Mouse (Mus musculus) kidney, embryonic 15.5 days (tissue): ENCODE measurements around the gene Acer1. TPM values are rescaled to one million over a fixed set of nuclear protein-coding genes. Genes with fewer than 3 reads are reported as not detected.

Source experiments
- ATAC-seq: fragments of 200-750 bp; cut with Nextera tagmentation; replicated peaks from 2 replicates; pipeline ENCODE4 v1.8.0; 2017; ENCODE audit warnings: moderate TSS enrichment; ENCODE audit not compliant: low FRiP score
- H3K27ac ChIP-seq: fragments of 300-500 bp; sonication (generic); 2 replicates; pipeline ENCODE4 v1.5.1; 2015; ENCODE audit warnings: mild to moderate bottlenecking, inconsistent platforms
- H3K27me3 ChIP-seq: fragments of 300-500 bp; sonication (generic); 2 replicates; pipeline ENCODE4 v1.6.1; 2015; ENCODE audit warnings: inconsistent platforms
- H3K36me3 ChIP-seq: fragments of 300-500 bp; sonication (generic); 2 replicates; pipeline ENCODE4 v1.6.1; 2015; ENCODE audit warnings: inconsistent platforms
- H3K4me1 ChIP-seq: fragments of 300-500 bp; sonication (generic); 2 replicates; pipeline ENCODE4 v1.6.1; 2015; ENCODE audit warnings: inconsistent platforms
- H3K4me2 ChIP-seq: fragments of 300-500 bp; sonication (generic); 2 replicates; pipeline ENCODE4 v1.6.1; 2015; ENCODE audit warnings: moderate library complexity, mild to moderate bottlenecking, inconsistent platforms
- H3K4me3 ChIP-seq: fragments of 300-500 bp; sonication (generic); replicated peaks from 2 replicates; pipeline ENCODE4 v1.5.1; 2015; ENCODE audit warnings: mild to moderate bottlenecking, inconsistent platforms
- H3K9ac ChIP-seq: fragments of 300-500 bp; sonication (generic); 2 replicates; pipeline ENCODE4 v1.6.1; 2015; ENCODE audit warnings: mild to moderate bottlenecking, inconsistent platforms
- H3K9me3 ChIP-seq: fragments of 300-500 bp; sonication (generic); replicated peaks from 2 replicates; pipeline ENCODE4 v1.6.1; 2016; ENCODE audit warnings: inconsistent platforms
- WGBS: fragments of 180-500 bp; shearing (Covaris S2); methylation state at CpG from one replicate; pipeline ENCODE4 v1.1.7; 2015; ENCODE audit warnings: mixed read lengths; 5-methylcytosine and 5-hydroxymethylcytosine counted together
- polyA plus RNA-seq: library from polyadenylated mRNA; unstranded; fragments of >200 nt; fragmentation: Nextera tagmentation; extraction: Ambion mirVana; gene quantifications from 2 replicates; pipeline ENCODE4 v1.2.1, GENCODE M21; 2015

Acer1 gene
- polyA plus RNA-seq, 1 experiment from 2014 or later: not detected

- Histone ChIP-seq H3K9me3 (no peaks in the 10 kb centered on the region), H3K27ac (no peak overlapping the region), H3K4me1 (peaks cover 9% of the 10 kb centered on the region), H3K36me3 (no peaks in the 10 kb centered on the region), H3K4me3 (no peak overlapping the region), H3K4me2 (no peak overlapping the region), H3K9ac (no peak overlapping the region), H3K27me3 (no peaks in the 10 kb centered on the region)
- WGBS: 83% methylated on average over 3 of the region's 3 CpGs
- no peak for ATAC-seq
These were observed 4.3 kb upstream of the Acer1 start for GRCm38 (mm10) chr17:56986105-56986805.

- Histone ChIP-seq H3K27me3 (no peaks in the 10 kb centered on the region), H3K4me3 (no peak overlapping the region), H3K27ac (no peak overlapping the region), H3K36me3 (no peaks in the 10 kb centered on the region), H3K4me2 (no peak overlapping the region), H3K9me3 (no peaks in the 10 kb centered on the region), H3K4me1 (peaks cover 3% of the 10 kb centered on the region), H3K9ac (no peak overlapping the region)
- ATAC-seq: no peak
- WGBS: 72% methylated on average over 3 of the region's 3 CpGs
These were observed 3.7 kb upstream of the Acer1 start for GRCm38 (mm10) chr17:56985656-56986055.

GRCm38 (mm10) chr17:56984886-56985285 lies 3.0 kb upstream of the Acer1 start:
- Histone ChIP-seq H3K9me3 (no peaks in the 10 kb centered on the region), H3K36me3 (no peaks in the 10 kb centered on the region), H3K4me3 (no peak overlapping the region), H3K9ac (no peak overlapping the region), H3K4me1 (0 out of 2 replicates have a peak, but pooled peaks cover 2% of the 10 kb centered on the region), H3K27me3 (no peaks in the 10 kb centered on the region), H3K27ac (no peak overlapping the region), H3K4me2 (no peak overlapping the region)
- 75% methylated on average over 9 of the region's 9 CpGs for WGBS
- ATAC-seq: no peak

- H3K27ac ChIP-seq: no peak overlapping the region
- 67% methylated on average over 7 of the region's 7 CpGs for WGBS
- no peaks in the 10 kb centered on the region for H3K4me1 ChIP-seq
- no peaks in the 10 kb centered on the region for H3K36me3 ChIP-seq
- no peaks in the 10 kb centered on the region for H3K27me3 ChIP-seq
- H3K4me2 ChIP-seq: no peak overlapping the region
- no peak overlapping the region for H3K9ac ChIP-seq
- H3K4me3 ChIP-seq: no peak overlapping the region
- H3K9me3 ChIP-seq: no peaks in the 10 kb centered on the region
- no peak for ATAC-seq
These were observed 877 bp downstream of the Acer1 start for GRCm38 (mm10) chr17:56981049-56981448.

- H3K9me3 ChIP-seq: no peaks in the 10 kb centered on the region
- H3K4me1 ChIP-seq: no peaks in the 10 kb centered on the region
- 18% methylated on average over 7 of the region's 8 CpGs for WGBS
- H3K9ac ChIP-seq: no peak overlapping the region
- no peak for ATAC-seq
- H3K27ac ChIP-seq: no peak overlapping the region
- no peak overlapping the region for H3K4me3 ChIP-seq
- no peaks in the 10 kb centered on the region for H3K27me3 ChIP-seq
- no peak overlapping the region for H3K4me2 ChIP-seq
- no peaks in the 10 kb centered on the region for H3K36me3 ChIP-seq
These were observed 2.4 kb downstream of the Acer1 start for GRCm38 (mm10) chr17:56979524-56979923.

GRCm38 (mm10) chr17:56976531-56977390 lies 5.2 kb downstream of the Acer1 start:
- H3K4me3 ChIP-seq: no peak overlapping the region
- H3K27ac ChIP-seq: no peak overlapping the region
- no peak for ATAC-seq
- H3K4me2 ChIP-seq: no peak overlapping the region
- no peaks in the 10 kb centered on the region for H3K4me1 ChIP-seq
- WGBS: 77% methylated on average over 8 of the region's 8 CpGs
- no peaks in the 10 kb centered on the region for H3K36me3 ChIP-seq
- no peaks in the 10 kb centered on the region for H3K9me3 ChIP-seq
- H3K27me3 ChIP-seq: 0 out of 2 replicates have a peak, but pooled peaks cover 2% of the 10 kb centered on the region
- no peak overlapping the region for H3K9ac ChIP-seq

- Histone ChIP-seq H3K4me1 (no peaks in the 10 kb centered on the region), H3K9me3 (no peaks in the 10 kb centered on the region), H3K27me3 (peaks cover 11% of the 10 kb centered on the region; the same call in 1 of the 2 replicates), H3K4me3 (no peak overlapping the region), H3K27ac (no peak overlapping the region), H3K4me2 (no peak overlapping the region), H3K36me3 (no peaks in the 10 kb centered on the region), H3K9ac (no peak overlapping the region)
- no peak for ATAC-seq
- 77% methylated on average over 3 of the region's 3 CpGs for WGBS
These were observed 6.5 kb downstream of the Acer1 start for GRCm38 (mm10) chr17:56975391-56975790.

GRCm38 (mm10) chr17:56974708-56975240 lies 7.2 kb downstream of the Acer1 start:
- Histone ChIP-seq H3K27me3 (peaks cover 16% of the 10 kb centered on the region), H3K4me1 (no peaks in the 10 kb centered on the region), H3K27ac (no peak overlapping the region), H3K4me3 (no peak overlapping the region), H3K36me3 (no peaks in the 10 kb centered on the region), H3K4me2 (no peak overlapping the region), H3K9ac (no peak overlapping the region), H3K9me3 (no peaks in the 10 kb centered on the region)
- no peak for ATAC-seq
- WGBS: 72% methylated on average over 5 of the region's 5 CpGs

GRCm38 (mm10) chr17:56973956-56974707 lies 7.8 kb downstream of the Acer1 start:
- WGBS: 65% methylated on average over 13 of the region's 14 CpGs
- no peaks in the 10 kb centered on the region for H3K9me3 ChIP-seq
- no peak overlapping the region for H3K9ac ChIP-seq
- H3K4me3 ChIP-seq: no peak overlapping the region
- no peak for ATAC-seq
- no peak overlapping the region for H3K4me2 ChIP-seq
- no peaks in the 10 kb centered on the region for H3K4me1 ChIP-seq
- peaks cover 22% of the 10 kb centered on the region for H3K27me3 ChIP-seq
- no peaks in the 10 kb centered on the region for H3K36me3 ChIP-seq
- H3K27ac ChIP-seq: no peak overlapping the region

GRCm38 (mm10) chr17:56970081-56970480 lies 11.8 kb downstream of the Acer1 start:
- Histone ChIP-seq H3K36me3 (no peaks in the 10 kb centered on the region), H3K27ac (no peak overlapping the region), H3K9me3 (no peaks in the 10 kb centered on the region), H3K4me1 (no peaks in the 10 kb centered on the region), H3K9ac (no peak overlapping the region), H3K4me3 (no peak overlapping the region), H3K4me2 (no peak overlapping the region), H3K27me3 (peaks cover 29% of the 10 kb centered on the region)
- ATAC-seq: no peak
- WGBS: 64% methylated on average over 5 of the region's 5 CpGs

GRCm38 (mm10) chr17:56969321-56969720 lies 12.6 kb downstream of the Acer1 start:
- H3K4me2 ChIP-seq: no peak overlapping the region
- H3K9me3 ChIP-seq: no peaks in the 10 kb centered on the region
- peaks cover 29% of the 10 kb centered on the region for H3K27me3 ChIP-seq
- H3K9ac ChIP-seq: no peak overlapping the region
- ATAC-seq: no peak
- no peak overlapping the region for H3K27ac ChIP-seq
- no peak overlapping the region for H3K4me3 ChIP-seq
- 40% methylated on average over 3 of the region's 3 CpGs for WGBS
- no peaks in the 10 kb centered on the region for H3K4me1 ChIP-seq
- H3K36me3 ChIP-seq: no peaks in the 10 kb centered on the region
